Mouse (Mus musculus): ENCODE measurements around the gene Psmb11. TPM values are rescaled to one million over a fixed set of nuclear protein-coding genes. Genes with fewer than 3 reads are reported as not detected.

Gene Psmb11
- polyA plus RNA-seq, 1 experiment from 2014 or later = not detected

GRCm38 (mm10) chr14:54601601-54602000 is 19.6 kb upstream of the Psmb11 start:
- Histone ChIP-seq H3K27me3 (ENCODE audit: control insufficient read depth, insufficient read depth, low read depth, low read length) (no peaks in the 10 kb centered on the region), H3K9me3 (replicated peaks; ENCODE audit: control insufficient read depth, low read length) (no peaks in the 10 kb centered on the region), H3K27ac (ENCODE audit: low read length) (no peak overlapping the region), H3K4me1 (ENCODE audit: control insufficient read depth, low read depth, low read length) (peaks cover 30% of the 10 kb centered on the region), H3K9ac (ENCODE audit: low read depth, low read length) (no peak overlapping the region), H3K4me2 (ENCODE audit: low read depth, low read length) (no peak overlapping the region), H3K4me3 (ENCODE audit: low read depth, low read length) (no peak overlapping the region), H3K36me3 (ENCODE audit: control insufficient read depth, insufficient read depth) (no peaks in the 10 kb centered on the region)
- 45% methylated on average over 2 of the region's 2 CpGs for WGBS (ENCODE audit: insufficient replicate concordance)
- ATAC-seq (ENCODE audit: low read depth) = no peak

GRCm38 (mm10) chr14:54602613-54603012 is 18.6 kb upstream of the Psmb11 start:
- H3K9me3 ChIP-seq (replicated peaks; ENCODE audit: control insufficient read depth, low read length) = no peaks in the 10 kb centered on the region
- peak overlapping the region; percentile 68 for H3K4me2 ChIP-seq (ENCODE audit: low read depth, low read length)
- ATAC-seq (ENCODE audit: low read depth) = no peak
- H3K4me3 ChIP-seq (ENCODE audit: low read depth, low read length) = peak overlapping the region; percentile 82
- peak overlapping the region; percentile 86 for H3K9ac ChIP-seq (ENCODE audit: low read depth, low read length)
- WGBS (ENCODE audit: insufficient replicate concordance) = 40% methylated on average over 4 of the region's 4 CpGs
- no peaks in the 10 kb centered on the region for H3K27me3 ChIP-seq (ENCODE audit: control insufficient read depth, insufficient read depth, low read depth, low read length)
- peak overlapping the region; percentile 95 for H3K27ac ChIP-seq (ENCODE audit: low read length)
- H3K36me3 ChIP-seq (ENCODE audit: control insufficient read depth, insufficient read depth) = no peaks in the 10 kb centered on the region
- peaks cover 30% of the 10 kb centered on the region for H3K4me1 ChIP-seq (ENCODE audit: control insufficient read depth, low read depth, low read length)

GRCm38 (mm10) chr14:54603038-54603654 is 18.1 kb upstream of the Psmb11 start:
- no peaks in the 10 kb centered on the region for H3K9me3 ChIP-seq (replicated peaks; ENCODE audit: control insufficient read depth, low read length)
- H3K36me3 ChIP-seq (ENCODE audit: control insufficient read depth, insufficient read depth) = no peaks in the 10 kb centered on the region
- H3K4me1 ChIP-seq (ENCODE audit: control insufficient read depth, low read depth, low read length) = peaks cover 30% of the 10 kb centered on the region
- peak overlapping the region; percentile 95 for H3K27ac ChIP-seq (ENCODE audit: low read length)
- H3K4me3 ChIP-seq (ENCODE audit: low read depth, low read length) = peak overlapping the region; percentile 82
- peak; percentile 99 for ATAC-seq (ENCODE audit: low read depth)
- under 1% methylated on average over 46 of the region's 46 CpGs for WGBS (ENCODE audit: insufficient replicate concordance)
- H3K27me3 ChIP-seq (ENCODE audit: control insufficient read depth, insufficient read depth, low read depth, low read length) = no peaks in the 10 kb centered on the region
- H3K4me2 ChIP-seq (ENCODE audit: low read depth, low read length) = peak overlapping the region; percentile 68
- peak overlapping the region; percentile 86 for H3K9ac ChIP-seq (ENCODE audit: low read depth, low read length)

DNA sequence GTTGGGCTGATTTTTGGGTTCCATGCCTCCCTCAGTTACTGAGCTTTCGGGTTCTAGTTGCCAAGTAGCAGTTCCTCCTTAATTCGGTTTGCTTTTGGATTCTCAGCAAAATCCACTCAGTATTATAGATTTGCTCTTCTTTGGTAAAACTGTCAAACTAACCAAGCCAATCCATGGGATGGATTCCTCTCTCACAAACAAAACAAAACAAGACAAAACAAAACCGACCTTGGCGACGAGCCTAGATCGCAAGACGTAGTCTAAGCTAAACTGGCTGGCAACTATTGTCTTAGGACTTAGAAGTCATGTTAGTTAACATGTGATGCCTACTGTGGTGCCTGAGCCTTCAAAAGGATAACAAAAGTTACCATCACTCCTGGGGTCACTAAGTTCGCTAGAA is 17.5 kb upstream of the Psmb11 start:
- Histone ChIP-seq H3K4me2 (ENCODE audit: low read depth, low read length) (peak overlapping the region; percentile 61), H3K27ac (ENCODE audit: low read length) (peak overlapping the region; percentile 95), H3K4me1 (ENCODE audit: control insufficient read depth, low read depth, low read length) (peaks cover 30% of the 10 kb centered on the region), H3K36me3 (ENCODE audit: control insufficient read depth, insufficient read depth) (no peaks in the 10 kb centered on the region), H3K9me3 (replicated peaks; ENCODE audit: control insufficient read depth, low read length) (no peaks in the 10 kb centered on the region), H3K9ac (ENCODE audit: low read depth, low read length) (no peak overlapping the region), H3K27me3 (ENCODE audit: control insufficient read depth, insufficient read depth, low read depth, low read length) (no peaks in the 10 kb centered on the region), H3K4me3 (ENCODE audit: low read depth, low read length) (peak overlapping the region; percentile 82)
- 88% methylated on average over 8 of the region's 8 CpGs for WGBS (ENCODE audit: insufficient replicate concordance)
- no peak for ATAC-seq (ENCODE audit: low read depth)

- WGBS (ENCODE audit: insufficient replicate concordance) = 0% methylated on average over 29 of the region's 39 CpGs
These were observed 15.4 kb upstream of the Psmb11 start, which contains the start of gene 4931414P19Rik for GRCm38 (mm10) chr14:54605752-54606321. Gene 4931414P19Rik, minus strand, starts transcription at chr14:54605993.

DNA sequence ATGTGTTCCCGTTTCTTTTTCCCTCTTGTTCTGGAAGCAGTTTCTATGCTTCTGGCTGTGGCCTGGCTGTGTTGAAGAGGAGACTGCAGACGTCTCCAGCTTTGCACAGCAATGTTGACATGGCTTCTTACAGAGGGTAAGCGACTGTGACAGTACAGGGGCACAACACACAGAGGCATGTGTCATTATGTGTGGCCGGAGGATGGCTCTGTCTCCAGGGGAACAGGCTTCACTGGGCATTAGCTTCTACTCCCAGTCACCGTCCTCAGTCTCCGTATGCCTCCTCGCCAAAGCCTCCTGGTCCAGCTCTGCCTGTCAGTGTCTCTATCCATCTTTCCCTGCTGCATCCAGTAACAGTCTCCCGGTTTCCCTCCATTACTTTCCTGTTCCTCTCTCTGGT is 14.0 kb upstream of the Psmb11 start:
- Histone ChIP-seq H3K9ac (ENCODE audit: low read depth, low read length) (no peak overlapping the region), H3K4me3 (ENCODE audit: low read depth, low read length) (no peak overlapping the region), H3K27me3 (ENCODE audit: control insufficient read depth, insufficient read depth, low read depth, low read length) (no peaks in the 10 kb centered on the region), H3K27ac (ENCODE audit: low read length) (no peak overlapping the region), H3K36me3 (ENCODE audit: control insufficient read depth, insufficient read depth) (no peaks in the 10 kb centered on the region), H3K4me2 (ENCODE audit: low read depth, low read length) (no peak overlapping the region), H3K9me3 (replicated peaks; ENCODE audit: control insufficient read depth, low read length) (no peaks in the 10 kb centered on the region), H3K4me1 (ENCODE audit: control insufficient read depth, low read depth, low read length) (peaks cover 25% of the 10 kb centered on the region)
- ATAC-seq (ENCODE audit: low read depth) = no peak
- 72% methylated on average over 8 of the region's 8 CpGs for WGBS (ENCODE audit: insufficient replicate concordance)

More at GRCm38 (mm10) chr14:54605752-54606321, 15.4 kb upstream of the Psmb11 start, which contains the start of gene 4931414P19Rik:
- H3K4me3 ChIP-seq (ENCODE audit: low read depth, low read length) = peak within 1 kb of the TSS; percentile 71
- H3K27ac ChIP-seq (ENCODE audit: low read length) = peak within 1 kb of the TSS; percentile 88
- H3K9ac ChIP-seq (ENCODE audit: low read depth, low read length) = peak within 1 kb of the TSS; percentile 82
- ATAC-seq (ENCODE audit: low read depth) = peak; percentile 49
- peaks cover 30% of the 10 kb centered on the region for H3K4me1 ChIP-seq (ENCODE audit: control insufficient read depth, low read depth, low read length)
- no peaks in the 10 kb centered on the region for H3K27me3 ChIP-seq (ENCODE audit: control insufficient read depth, insufficient read depth, low read depth, low read length)
- no peaks in the 10 kb centered on the region for H3K36me3 ChIP-seq (ENCODE audit: control insufficient read depth, insufficient read depth)
- no peaks in the 10 kb centered on the region for H3K9me3 ChIP-seq (replicated peaks; ENCODE audit: control insufficient read depth, low read length)
- peak within 1 kb of the TSS; percentile 92 for H3K4me2 ChIP-seq (ENCODE audit: low read depth, low read length)

- no peaks in the 10 kb centered on the region for H3K9me3 ChIP-seq (replicated peaks; ENCODE audit: control insufficient read depth, low read length)
- no peak for ATAC-seq (ENCODE audit: low read depth)
- H3K4me3 ChIP-seq (ENCODE audit: low read depth, low read length) = no peak overlapping the region
- no peak overlapping the region for H3K9ac ChIP-seq (ENCODE audit: low read depth, low read length)
- no peaks in the 10 kb centered on the region for H3K27me3 ChIP-seq (ENCODE audit: control insufficient read depth, insufficient read depth, low read depth, low read length)
- peaks cover 15% of the 10 kb centered on the region for H3K4me1 ChIP-seq (ENCODE audit: control insufficient read depth, low read depth, low read length)
- no peak overlapping the region for H3K27ac ChIP-seq (ENCODE audit: low read length)
- WGBS (ENCODE audit: insufficient replicate concordance) = 70% methylated on average over 4 of the region's 4 CpGs
- H3K4me2 ChIP-seq (ENCODE audit: low read depth, low read length) = no peak overlapping the region
- no peaks in the 10 kb centered on the region for H3K36me3 ChIP-seq (ENCODE audit: control insufficient read depth, insufficient read depth)
These were observed 12.0 kb upstream of the Psmb11 start for GRCm38 (mm10) chr14:54609245-54609644.

- Histone ChIP-seq H3K27ac (ENCODE audit: low read length) (no peak overlapping the region), H3K27me3 (ENCODE audit: control insufficient read depth, insufficient read depth, low read depth, low read length) (no peaks in the 10 kb centered on the region), H3K9me3 (replicated peaks; ENCODE audit: control insufficient read depth, low read length) (no peaks in the 10 kb centered on the region), H3K4me3 (ENCODE audit: low read depth, low read length) (no peak overlapping the region), H3K36me3 (ENCODE audit: control insufficient read depth, insufficient read depth) (no peaks in the 10 kb centered on the region), H3K9ac (ENCODE audit: low read depth, low read length) (no peak overlapping the region), H3K4me2 (ENCODE audit: low read depth, low read length) (no peak overlapping the region), H3K4me1 (ENCODE audit: control insufficient read depth, low read depth, low read length) (peaks cover 9% of the 10 kb centered on the region)
- no peak for ATAC-seq (ENCODE audit: low read depth)
- WGBS (ENCODE audit: insufficient replicate concordance) = 58% methylated on average over 4 of the region's 4 CpGs
These were observed 11.3 kb upstream of the Psmb11 start for GRCm38 (mm10) chr14:54609962-54610361.

GRCm38 (mm10) chr14:54610648-54611047 is 10.6 kb upstream of the Psmb11 start:
- Histone ChIP-seq H3K27me3 (ENCODE audit: control insufficient read depth, insufficient read depth, low read depth, low read length) (no peaks in the 10 kb centered on the region), H3K4me3 (ENCODE audit: low read depth, low read length) (no peak overlapping the region), H3K9ac (ENCODE audit: low read depth, low read length) (no peak overlapping the region), H3K36me3 (ENCODE audit: control insufficient read depth, insufficient read depth) (no peaks in the 10 kb centered on the region), H3K4me1 (ENCODE audit: control insufficient read depth, low read depth, low read length) (peaks cover 6% of the 10 kb centered on the region), H3K4me2 (ENCODE audit: low read depth, low read length) (no peak overlapping the region), H3K9me3 (replicated peaks; ENCODE audit: control insufficient read depth, low read length) (no peaks in the 10 kb centered on the region), H3K27ac (ENCODE audit: low read length) (no peak overlapping the region)
- no peak for ATAC-seq (ENCODE audit: low read depth)
- 79% methylated on average over 6 of the region's 6 CpGs for WGBS (ENCODE audit: insufficient replicate concordance)
